ENCODE assay signal across 8 mouse cellular contexts in genomic region chr4:141213770-141214336, GRCm38 (mm10). TPM values are rescaled to one million over a fixed set of nuclear protein-coding genes. Genes with fewer than 3 reads are reported as not detected.
DNase-seq lines count a peak whose midpoint lies in the region; ATAC-seq lines count a peak whose summit lies in the region.

Gene Rsg1, plus strand, starts transcription at chr4:141213956.

- peak; percentile 96 for DNase-seq in MN1 (ENCODE audit: low spot score)
- DNase-seq in cerebellum, adult 9-10 months, result peak; percentile 95
- DNase-seq in frontal cortex, adult 2 months (ENCODE audit: extremely low spot score in 1 of 2, low spot score in 1 of 2), result peak; percentile 85 to 97
- peak; percentile 91 to 95 for DNase-seq in layer of hippocampus, postnatal 14 days (ENCODE audit: low spot score in 2 of 2)
- peak; percentile 96 for DNase-seq in lung, postnatal 14 days
- peak; percentile 57 for DNase-seq in retina, adult 2 months (ENCODE audit: low read depth, low spot score)
- DNase-seq in thymus, postnatal 36 days, result peak; percentile 97 to 98

- H3K27me3 ChIP-seq in hindbrain, embryonic 12.5 days, result peaks cover 2% of the 10 kb centered on the region; the same call in 1 of the 2 replicates

- H3K27ac ChIP-seq in hindbrain, embryonic 12.5 days, result peak within 1 kb of the TSS; percentile 66

- H3K9me3 ChIP-seq in hindbrain, embryonic 12.5 days (replicated peaks), result no peaks in the 10 kb centered on the region

- WGBS in hindbrain, embryonic 12.5 days, result 0% methylated on average over 24 of the region's 24 CpGs

- peak within 1 kb of the TSS; percentile 45 for H3K4me3 ChIP-seq in hindbrain, embryonic 12.5 days

- peaks cover 17% of the 10 kb centered on the region for H3K4me1 ChIP-seq in hindbrain, embryonic 12.5 days

- H3K36me3 ChIP-seq in hindbrain, embryonic 12.5 days, result no peaks in the 10 kb centered on the region

- H3K4me2 ChIP-seq in hindbrain, embryonic 12.5 days (replicated peaks), result peak within 1 kb of the TSS; percentile 83

- peak; percentile 78 for ATAC-seq in hindbrain, embryonic 12.5 days (ENCODE audit: low FRiP score)

- peak within 1 kb of the TSS; percentile 64 for H3K9ac ChIP-seq in hindbrain, embryonic 12.5 days

RNA-seq across cellular contexts. Expression of gene Rsg1, which starts in this region (rescaled TPM):
- polyA plus RNA-seq in frontal cortex, adult 2 months (2012; rRNA removed), result 3.4 and 3.8 TPM in 2 replicates
- 5.8 and 5.9 TPM in 2 replicates for polyA plus RNA-seq in hindbrain, embryonic 12.5 days (2016; fragmentation: Nextera tagmentation; extraction: Ambion mirVana)
- 1 to 10 TPM; 2.8 to 3.1 TPM for total RNA-seq in layer of hippocampus, postnatal 14 days (2021)

Comparison
In these comparisons a context has a peak if more than half of its experiments do, and no peak if none do; other contexts are left out.
1. Peak in every context shown above with its lines: DNase-seq, ATAC-seq, H3K4me3 ChIP-seq and H3K27ac ChIP-seq.